Mouse (Mus musculus) midbrain, postnatal 0 days (tissue): ENCODE results near the gene Raly. TPM values are rescaled to one million over a fixed set of nuclear protein-coding genes. Genes with fewer than 3 reads are reported as not detected.
"Not testable (repeated sequence)": the region's sequence is repeated elsewhere in the genome, so short reads cannot be mapped to it uniquely, and the experiment has no call there.

ENCODE experiments used
- ATAC-seq: fragments of 200-750 bp; cut with Nextera tagmentation; 2 replicates; pipeline ENCODE4 v1.8.0; 2017; ENCODE audit warnings: moderate number of reproducible peaks, mild to moderate bottlenecking, moderate TSS enrichment, moderate library complexity; ENCODE audit not compliant: low FRiP score
- DNase-seq: peaks from one replicate; pipeline ENCODE4 v3.0.0-alpha.2; 2015; ENCODE audit warnings: low spot score
- H3K27ac ChIP-seq: fragments of 300-500 bp; sonication (generic); 2 replicates; pipeline ENCODE4 v1.5.1; 2014; ENCODE audit warnings: low read depth, mild to moderate bottlenecking, low read length, mixed read lengths
- H3K27me3 ChIP-seq: fragments of 300-500 bp; sonication (generic); 2 replicates; pipeline ENCODE4 v1.6.1; 2014; ENCODE audit warnings: low read length, control low read depth, mixed read lengths; ENCODE audit not compliant: insufficient read depth
- H3K36me3 ChIP-seq: fragments of 300-500 bp; sonication (generic); 2 replicates; pipeline ENCODE4 v1.6.1; 2014; ENCODE audit warnings: low read length, control low read depth, mixed read lengths; ENCODE audit not compliant: insufficient read depth
- H3K4me1 ChIP-seq: fragments of 300-500 bp; sonication (generic); 2 replicates; pipeline ENCODE4 v1.6.1; 2014; ENCODE audit warnings: mild to moderate bottlenecking, control low read depth, antibody characterized with exemption, low read length, mixed read lengths; ENCODE audit not compliant: insufficient read depth
- H3K4me2 ChIP-seq: fragments of 300-500 bp; sonication (generic); 2 replicates; pipeline ENCODE4 v1.6.1; 2014; ENCODE audit warnings: low read depth, mild to moderate bottlenecking, low read length, mixed read lengths; ENCODE audit not compliant: poor library complexity, severe bottlenecking
- H3K4me3 ChIP-seq: fragments of 300-500 bp; sonication (generic); 2 replicates; pipeline ENCODE4 v1.5.1; 2014; ENCODE audit warnings: low read depth, mild to moderate bottlenecking, low read length, moderate library complexity
- H3K9ac ChIP-seq: fragments of 300-500 bp; sonication (generic); replicated peaks from 2 replicates; pipeline ENCODE4 v1.6.1; 2014; ENCODE audit warnings: mild to moderate bottlenecking, low read length, moderate library complexity, mixed read lengths; ENCODE audit not compliant: poor library complexity, severe bottlenecking
- H3K9me3 ChIP-seq: fragments of 300-500 bp; sonication (generic); 2 replicates; pipeline ENCODE4 v1.6.1; 2016; ENCODE audit warnings: low read length, control low read depth
- CTCF ChIP-seq: IDR thresholded peaks from 2 replicates; pipeline ENCODE4 v1.5.1; 2016; ENCODE audit warnings: antibody characterized with exemption, mild to moderate bottlenecking
- WGBS: fragments of 180-500 bp; shearing (Covaris S2); extraction: QIAGEN DNeasy Blood & Tissue Kit; methylation state at CpG from one replicate; pipeline ENCODE4 v1.1.7; 2014; 5-methylcytosine and 5-hydroxymethylcytosine counted together
- polyA plus RNA-seq: library from polyadenylated mRNA; unstranded; fragments of >200 nt; fragmentation: Nextera tagmentation; extraction: Ambion mirVana; gene quantifications from 2 replicates; pipeline ENCODE4 v1.2.1, GENCODE M21; 2015
- total RNA-seq: library from RNA; depleted of rRNA; stranded (reverse); fragments of >200 nt; gene quantifications from 2 replicates; pipeline ENCODE4 v1.2.3, GENCODE M21; 2014

Raly gene
- total and polyA plus RNA-seq, 2 experiments from 2014 or later: 19.3 to 132 TPM

DNA sequence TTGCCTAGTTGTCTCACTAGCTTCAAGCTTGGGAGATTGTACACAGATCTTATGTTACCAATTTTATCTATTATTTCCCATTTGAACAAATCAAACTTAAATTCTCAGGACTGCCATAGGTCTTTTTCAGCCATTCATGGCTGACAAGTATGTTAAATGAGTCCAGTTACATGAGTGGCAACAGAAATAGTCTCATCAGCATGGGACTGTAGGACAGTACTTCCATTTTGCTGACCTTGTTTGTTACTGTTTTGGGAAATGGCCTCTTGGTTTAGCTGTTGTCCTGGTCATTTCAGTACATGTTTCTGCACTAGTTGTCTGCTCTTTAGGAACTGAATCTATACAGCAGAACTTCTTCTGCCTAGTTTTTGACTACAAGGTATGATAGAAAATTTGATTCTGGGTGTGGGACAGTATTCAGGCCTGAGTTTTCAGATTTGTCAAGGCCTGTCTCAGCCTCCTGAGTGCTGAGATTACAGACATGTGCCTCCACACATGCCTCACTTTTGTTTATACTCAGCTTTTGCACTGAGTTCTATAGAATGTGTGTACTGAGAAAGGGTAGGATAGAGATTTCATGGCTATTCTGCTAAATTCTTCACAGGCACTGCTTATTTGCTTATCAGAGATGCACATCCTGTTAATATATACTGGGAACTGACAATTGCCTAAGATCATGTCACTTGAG is 79.2 kb downstream of the Raly start:
- ATAC-seq: no peak
- no peak overlapping the region for H3K4me2 ChIP-seq
- TF ChIP-seq CTCF: no peak
- H3K4me1 ChIP-seq: no peaks in the 10 kb centered on the region
- H3K36me3 ChIP-seq: peaks cover 27% of the 10 kb centered on the region
- no peaks in the 10 kb centered on the region for H3K27me3 ChIP-seq
- H3K9ac ChIP-seq: no peak overlapping the region
- H3K27ac ChIP-seq: no peak overlapping the region
- H3K9me3 ChIP-seq: no peaks in the 10 kb centered on the region
- H3K4me3 ChIP-seq: no peak overlapping the region
- DNase-seq: no peak

GRCm38 (mm10) chr2:154876621-154877020 is 85.7 kb downstream of the Raly start:
- TF ChIP-seq CTCF: no peak
- Histone ChIP-seq H3K9ac (no peak overlapping the region), H3K27ac (no peak overlapping the region), H3K4me3 (no peak overlapping the region), H3K4me1 (no peaks in the 10 kb centered on the region), H3K27me3 (no peaks in the 10 kb centered on the region), H3K4me2 (no peak overlapping the region), H3K9me3 (no peaks in the 10 kb centered on the region), H3K36me3 (peaks cover 14% of the 10 kb centered on the region; the same call in 1 of the 2 replicates)
- no peak for DNase-seq
- ATAC-seq: no peak
- WGBS: 88% methylated on average over 2 of the region's 2 CpGs

DNA sequence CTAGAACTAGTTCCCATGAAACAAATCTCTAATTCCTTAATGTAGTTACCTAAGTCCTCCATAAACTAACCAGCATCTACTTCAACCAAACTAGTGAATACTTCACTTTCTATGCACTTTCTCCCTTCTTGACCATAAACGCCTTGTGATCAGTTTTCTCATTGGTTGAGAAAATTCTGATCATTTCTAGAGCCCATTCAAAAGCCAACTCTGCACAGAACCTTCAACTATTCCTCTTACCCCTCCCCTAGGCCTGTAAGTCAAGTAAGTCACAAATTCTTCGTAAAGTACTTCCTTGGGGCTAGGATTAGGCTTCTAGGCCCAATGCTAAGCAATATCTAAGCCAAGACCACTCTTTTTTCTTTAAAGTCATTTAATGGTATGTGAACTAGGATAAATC is 100.7 kb downstream of the Raly start:
- H3K9me3 ChIP-seq: no peaks in the 10 kb centered on the region
- H3K4me1 ChIP-seq: no peaks in the 10 kb centered on the region; the same call in 1 of the 2 replicates
- peaks cover 6% of the 10 kb centered on the region; the same call in 1 of the 2 replicates for H3K36me3 ChIP-seq
- peak overlapping the region; percentile 77 for H3K4me3 ChIP-seq
- no peak for ATAC-seq
- WGBS: 9% methylated on average over 2 of the region's 2 CpGs
- H3K27me3 ChIP-seq: no peaks in the 10 kb centered on the region
- no peak for DNase-seq
- H3K27ac ChIP-seq: no peak overlapping the region
- TF ChIP-seq CTCF: no peak
- peak overlapping the region; percentile 77 for H3K9ac ChIP-seq
- H3K4me2 ChIP-seq: peak overlapping the region; percentile 63

DNA sequence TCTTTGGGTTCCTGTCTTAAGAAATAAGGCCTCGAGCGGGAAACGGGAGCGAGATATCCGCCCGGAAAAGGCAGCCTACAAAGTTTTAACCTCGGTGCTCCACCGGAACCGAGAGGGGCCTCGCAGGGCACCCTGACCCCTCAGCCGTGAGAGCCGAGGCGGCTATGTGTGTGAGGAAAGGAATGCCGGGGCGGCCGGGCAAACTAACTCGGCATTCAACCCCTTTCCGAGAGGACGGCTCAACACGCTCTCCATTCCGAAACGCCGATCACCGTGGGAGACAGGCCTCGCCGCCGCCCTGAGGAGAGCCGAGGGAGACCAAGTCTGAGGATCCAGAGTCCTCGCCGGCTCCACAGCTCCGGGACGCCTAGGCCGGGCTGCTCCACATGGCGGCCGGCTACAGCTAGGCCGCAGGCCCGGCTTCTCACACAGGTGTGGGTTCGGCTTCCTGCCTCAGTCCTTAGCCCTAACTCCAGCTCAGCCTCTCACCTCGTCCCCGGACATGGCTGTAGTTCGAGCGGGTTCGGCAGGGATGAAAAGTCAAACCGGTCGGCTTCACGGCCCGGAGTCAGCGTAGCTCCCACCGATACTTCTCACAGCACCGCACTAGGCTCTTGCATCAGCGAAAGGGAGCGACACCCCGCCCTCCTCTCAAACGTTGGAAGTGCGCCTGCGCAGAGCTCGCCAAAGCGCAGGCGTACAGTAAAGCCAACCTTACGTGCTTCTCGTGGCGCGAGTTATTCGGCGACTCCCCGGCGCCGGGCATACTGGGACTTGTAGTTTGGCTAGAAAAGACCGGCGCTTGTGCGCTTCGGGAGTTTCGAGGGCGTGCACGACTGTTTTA is 101.5 kb downstream of the Raly start, which contains the start of gene Eif2s2:
Gene Eif2s2 (minus strand): TSS at position 735 of the 844 bp plus-strand sequence.
- Histone ChIP-seq H3K4me2 (peak within 1 kb of the TSS; percentile 63), H3K4me1 (no peaks in the 10 kb centered on the region; the same call in 1 of the 2 replicates), H3K9me3 (no peaks in the 10 kb centered on the region), H3K27ac (peak within 1 kb of the TSS; percentile 68), H3K27me3 (no peaks in the 10 kb centered on the region), H3K9ac (peak within 1 kb of the TSS; percentile 77), H3K4me3 (peak within 1 kb of the TSS; percentile 77), H3K36me3 (no peaks in the 10 kb centered on the region)
- WGBS: under 1% methylated on average over 75 of the region's 75 CpGs
- DNase-seq: peak; percentile 98
- no peak for TF ChIP-seq CTCF
- peak; percentile 97 for ATAC-seq

DNA sequence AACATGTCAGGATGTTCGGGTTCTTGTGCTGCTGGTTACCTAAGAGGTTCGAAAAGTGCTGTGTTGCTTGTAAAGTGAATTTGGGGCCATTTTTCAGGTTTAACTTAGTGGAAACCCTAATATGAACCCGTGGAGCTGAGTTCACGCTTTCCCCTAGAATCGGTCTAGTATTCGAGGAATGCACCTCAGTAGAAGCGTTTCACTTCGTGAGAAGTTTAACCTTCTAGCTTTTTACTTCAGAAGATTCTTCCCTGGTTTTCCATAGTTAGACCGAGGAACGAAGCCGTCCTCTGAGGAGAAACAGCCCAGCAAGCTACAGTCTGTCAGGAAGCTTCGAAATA is 102.1 kb downstream of the Raly start:
- no peak overlapping the region for H3K27ac ChIP-seq
- no peak overlapping the region for H3K9ac ChIP-seq
- H3K9me3 ChIP-seq: no peaks in the 10 kb centered on the region
- ATAC-seq: 0 out of 2 replicates have a peak, but pooled peaks have one; percentile 6
- no peaks in the 10 kb centered on the region for H3K27me3 ChIP-seq
- no peaks in the 10 kb centered on the region; the same call in 1 of the 2 replicates for H3K4me1 ChIP-seq
- no peak for DNase-seq
- WGBS: 7% methylated on average over 12 of the region's 12 CpGs
- peak overlapping the region; percentile 77 for H3K4me3 ChIP-seq
- TF ChIP-seq CTCF: no peak
- H3K36me3 ChIP-seq: no peaks in the 10 kb centered on the region
- peak overlapping the region; percentile 45 for H3K4me2 ChIP-seq

GRCm38 (mm10) chr2:154893548-154893947 is 102.7 kb downstream of the Raly start:
- H3K9ac ChIP-seq: no peak overlapping the region
- H3K36me3 ChIP-seq: no peaks in the 10 kb centered on the region
- H3K4me2 ChIP-seq: no peak overlapping the region
- DNase-seq: no peak
- H3K4me1 ChIP-seq: no peaks in the 10 kb centered on the region; the same call in 1 of the 2 replicates
- no peaks in the 10 kb centered on the region for H3K9me3 ChIP-seq
- WGBS: 74% methylated on average over 4 of the region's 4 CpGs
- H3K4me3 ChIP-seq: no peak overlapping the region
- no peak for TF ChIP-seq CTCF
- H3K27ac ChIP-seq: no peak overlapping the region
- ATAC-seq: no peak
- H3K27me3 ChIP-seq: no peaks in the 10 kb centered on the region

DNA sequence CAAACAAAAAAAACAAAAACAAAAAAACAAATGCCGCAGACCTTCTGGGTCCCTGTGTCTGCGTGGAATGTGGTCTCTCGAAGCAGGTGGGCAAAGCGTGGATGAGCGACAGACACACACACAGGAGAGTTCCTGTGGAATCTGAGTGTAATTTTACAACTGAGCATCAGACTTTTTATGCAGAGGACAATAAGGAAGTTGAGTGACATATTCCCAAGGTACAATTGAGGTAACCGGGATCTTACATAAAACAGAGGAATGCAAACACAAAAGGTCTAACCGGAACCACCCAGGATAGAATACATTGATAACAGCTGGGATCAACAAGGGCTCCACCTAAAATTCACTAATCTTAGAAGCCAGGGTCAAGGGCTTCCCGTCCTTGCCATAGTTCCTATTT is 108.1 kb downstream of the Raly start:
- not testable (repeated sequence) for ATAC-seq, H3K9ac ChIP-seq, H3K4me2 ChIP-seq, H3K4me1 ChIP-seq, H3K9me3 ChIP-seq, DNase-seq, H3K27me3 ChIP-seq, H3K36me3 ChIP-seq, H3K27ac ChIP-seq, H3K4me3 ChIP-seq
- WGBS: 95% methylated on average over 7 of the region's 8 CpGs

DNA sequence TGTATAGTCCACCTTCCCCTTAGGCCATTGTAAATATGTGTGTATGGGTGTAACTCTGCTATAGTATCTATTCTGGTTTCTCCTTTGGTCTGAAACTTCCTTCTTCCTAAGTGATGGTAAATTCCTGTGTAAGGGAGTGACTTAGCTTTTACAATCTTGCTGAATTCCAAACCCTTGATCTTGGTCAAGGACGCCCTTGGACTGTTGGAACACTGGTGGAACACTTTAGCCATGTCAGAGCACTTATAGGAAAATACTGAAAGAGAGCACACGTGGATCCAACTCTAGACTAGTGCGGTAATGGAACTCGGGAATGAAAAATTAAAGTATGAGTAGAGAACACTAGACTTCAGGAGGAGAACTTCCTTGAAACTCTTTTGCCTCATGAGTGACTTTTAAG is 108.5 kb downstream of the Raly start:
- not testable (repeated sequence) for H3K4me1 ChIP-seq, DNase-seq, H3K9ac ChIP-seq, H3K4me3 ChIP-seq, ATAC-seq, H3K4me2 ChIP-seq, H3K36me3 ChIP-seq, H3K27ac ChIP-seq, H3K27me3 ChIP-seq, H3K9me3 ChIP-seq
- 85% methylated on average over 4 of the region's 4 CpGs for WGBS
